Mouse (Mus musculus) CH12F3 (cell line): ENCODE results near the gene Abhd4.

ENCODE experiments used
- in situ Hi-C: fragments of 300-500 bp; cut with MboI; formaldehyde crosslinking; loops from 2 replicates; pipeline ENCODE4 v1.14.3; 2020; ENCODE audit warnings: low sequenced_read_pairs

The Abhd4 gene

DNA sequence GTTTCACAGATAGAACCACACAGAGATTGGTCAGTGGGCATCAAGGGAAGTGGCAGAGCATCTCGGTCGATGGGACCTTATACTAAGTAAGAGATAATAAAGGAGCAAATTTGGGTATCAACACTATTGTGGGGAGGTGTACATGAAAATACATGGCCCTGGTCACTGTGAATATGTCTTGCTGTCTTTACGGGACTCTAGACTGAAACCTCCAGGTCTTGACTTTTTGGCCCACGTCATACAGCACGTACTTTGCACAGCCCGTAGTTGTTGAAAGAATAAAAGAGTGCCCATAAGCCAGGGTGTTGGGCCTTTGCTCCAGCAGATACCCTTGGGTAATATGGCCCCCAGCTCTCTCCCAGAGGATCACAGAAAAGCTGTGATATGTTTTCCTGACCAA lies 32.3 kb upstream of the Abhd4 start:
- in situ Hi-C loops: loop anchor here (5.0 kb wide), 1 partner anchor 154 kb away; no protein-coding TSS in a partner anchor

DNA sequence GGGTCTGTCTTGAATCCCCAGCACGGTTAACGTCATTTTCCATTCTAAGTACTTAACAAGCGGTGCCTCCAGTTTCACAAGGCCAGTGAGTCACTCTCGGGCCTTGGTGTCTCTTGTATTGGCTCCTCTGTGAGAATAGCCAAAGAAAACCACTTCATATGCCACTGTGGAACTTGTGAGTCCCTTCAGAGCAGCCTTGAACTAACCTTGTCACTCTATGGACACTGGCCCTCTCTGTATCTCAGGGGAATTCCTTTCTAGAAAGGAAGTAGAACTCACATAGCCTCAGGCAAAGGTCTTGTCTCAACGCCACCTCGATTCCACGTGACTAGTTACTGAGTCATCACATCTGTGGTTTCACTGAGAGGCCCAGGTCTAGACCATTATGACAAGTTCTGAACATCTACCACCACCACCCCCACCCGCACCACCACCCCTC lies 31.7 kb upstream of the Abhd4 start:
- in situ Hi-C loops: loop anchor here (5.0 kb wide), 1 partner anchor 155 kb away; no protein-coding TSS in a partner anchor

DNA sequence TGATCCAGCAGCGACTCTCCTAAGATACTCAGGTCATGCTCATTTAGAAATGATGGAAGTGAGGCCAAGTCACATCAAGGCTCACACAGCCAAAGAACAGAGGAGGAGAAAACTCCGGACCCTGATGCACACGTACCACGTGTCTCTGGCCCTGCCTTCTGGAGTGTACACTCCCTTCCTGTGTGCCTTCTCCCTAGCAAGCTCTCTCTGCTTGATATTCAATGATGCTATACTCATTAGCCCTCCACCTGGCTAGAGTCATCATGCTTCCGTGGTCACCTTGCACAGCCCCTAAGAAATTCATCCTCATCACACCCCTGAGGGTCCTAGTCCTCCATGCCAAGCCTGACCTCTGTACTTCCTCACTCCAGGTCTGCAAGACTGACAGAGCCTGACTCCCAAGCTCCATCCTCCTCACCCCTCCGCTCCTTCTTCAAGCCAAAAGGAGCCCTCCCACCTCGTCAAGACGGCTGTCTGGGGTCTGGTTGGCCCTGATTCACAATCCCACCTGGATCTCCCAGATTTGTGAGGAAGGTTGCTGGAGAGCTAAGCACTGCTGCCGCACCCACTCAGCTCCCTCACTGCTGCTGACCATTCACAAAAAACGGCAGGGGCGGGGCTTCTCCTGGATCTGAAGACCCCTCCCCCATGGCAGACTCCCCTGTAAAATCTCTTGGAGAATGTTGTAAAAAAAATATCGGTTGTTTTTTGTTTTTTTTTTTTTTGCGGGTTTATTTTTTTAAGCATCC lies 30.5 kb upstream of the Abhd4 start:
- in situ Hi-C loops: loop anchor here (5.0 kb wide), 1 partner anchor 156 kb away; no protein-coding TSS in a partner anchor

DNA sequence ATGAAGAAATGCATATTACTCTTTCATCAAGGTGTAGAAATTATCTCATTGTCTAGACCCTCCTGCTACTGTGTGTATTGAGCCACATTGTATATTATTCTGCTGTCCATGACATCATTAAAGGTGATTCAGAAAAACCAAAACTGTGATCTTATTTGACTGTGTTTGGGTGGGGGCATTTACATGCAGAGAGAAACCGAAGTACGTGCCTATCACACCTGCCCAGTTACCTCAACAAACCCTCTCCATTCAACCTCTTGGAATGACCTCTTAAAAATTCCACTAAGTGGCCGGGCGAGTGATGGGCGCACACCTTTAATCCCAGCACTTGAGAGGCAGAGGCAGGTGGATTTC lies 29.9 kb upstream of the Abhd4 start:
- in situ Hi-C loops: loop anchor here (5.0 kb wide), 1 partner anchor 157 kb away; no protein-coding TSS in a partner anchor

DNA sequence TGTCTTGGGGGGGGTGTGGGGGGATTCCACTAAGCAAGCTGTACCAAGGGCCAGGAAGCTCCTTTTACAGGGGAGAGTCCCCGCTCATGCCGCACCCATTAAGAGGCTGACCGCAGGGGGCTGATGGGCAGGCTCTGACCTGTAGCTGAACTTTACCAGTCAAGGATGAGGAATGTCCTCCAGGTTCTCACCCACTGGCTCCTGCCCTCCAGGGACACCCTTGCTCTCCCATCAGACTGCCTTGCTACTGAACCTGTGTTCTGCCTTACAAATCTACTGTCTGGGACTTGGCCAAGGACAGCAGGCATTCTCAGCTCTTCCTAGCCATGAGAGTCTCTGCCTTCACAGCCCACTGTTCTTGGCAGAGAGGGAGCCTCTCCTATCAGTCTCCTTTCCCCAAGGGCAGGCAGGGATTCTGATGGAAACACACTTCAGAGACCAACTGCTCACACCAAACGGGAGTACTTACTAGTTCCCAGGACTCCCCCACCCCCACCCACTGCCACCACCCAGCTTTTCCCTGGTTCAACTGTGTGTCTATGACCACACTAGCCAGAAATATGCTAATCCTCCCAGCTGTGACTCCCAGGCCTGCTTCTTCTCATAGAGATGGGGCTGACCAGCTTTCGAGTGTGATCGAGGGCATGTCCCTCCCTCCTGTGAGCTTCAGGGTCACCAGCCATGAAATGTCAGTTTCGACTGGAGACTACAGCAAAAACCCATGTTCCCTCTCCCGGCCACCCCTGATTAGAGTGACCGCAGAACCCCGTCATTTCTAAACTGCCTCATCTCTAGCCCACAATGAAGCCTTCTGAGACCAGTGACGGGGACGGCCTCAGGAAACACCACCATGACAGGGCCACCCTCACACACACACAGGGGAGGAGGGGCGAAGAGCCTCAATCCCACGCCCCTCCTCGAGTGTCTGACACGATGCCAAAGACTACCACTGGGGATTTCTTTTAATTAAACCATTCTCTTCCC lies 29.2 kb upstream of the Abhd4 start:
- in situ Hi-C loops: loop anchor here (5.0 to 25.0 kb wide), 3 partner anchors 157 to 413 kb away; partner anchors contain the start of genes Cdh24, Gm17606 and Slc7a7

DNA sequence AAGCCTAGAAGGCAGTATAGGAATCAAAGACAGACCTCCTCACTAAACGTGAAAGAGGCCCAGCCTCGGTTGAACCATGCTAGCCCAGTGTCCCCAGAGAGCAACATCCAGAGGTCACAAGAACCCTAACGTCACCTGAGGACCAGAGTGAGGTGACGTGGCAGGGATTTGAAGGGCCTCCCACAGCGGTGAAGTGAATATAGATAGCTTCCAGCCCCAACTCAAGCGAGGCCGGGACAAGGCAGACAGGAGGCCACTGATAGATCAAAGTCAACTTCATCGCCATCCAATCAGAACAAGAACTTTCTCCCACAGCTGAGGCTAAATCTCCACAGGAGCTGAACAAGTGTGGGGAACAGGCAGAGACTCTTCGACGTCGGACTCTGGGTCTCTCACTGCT lies 28.3 kb upstream of the Abhd4 start:
- in situ Hi-C loops: loop anchor here (25.0 kb wide), 2 partner anchors 187 to 412 kb away; partner anchors contain the start of genes Cdh24, Gm17606 and Slc7a7

DNA sequence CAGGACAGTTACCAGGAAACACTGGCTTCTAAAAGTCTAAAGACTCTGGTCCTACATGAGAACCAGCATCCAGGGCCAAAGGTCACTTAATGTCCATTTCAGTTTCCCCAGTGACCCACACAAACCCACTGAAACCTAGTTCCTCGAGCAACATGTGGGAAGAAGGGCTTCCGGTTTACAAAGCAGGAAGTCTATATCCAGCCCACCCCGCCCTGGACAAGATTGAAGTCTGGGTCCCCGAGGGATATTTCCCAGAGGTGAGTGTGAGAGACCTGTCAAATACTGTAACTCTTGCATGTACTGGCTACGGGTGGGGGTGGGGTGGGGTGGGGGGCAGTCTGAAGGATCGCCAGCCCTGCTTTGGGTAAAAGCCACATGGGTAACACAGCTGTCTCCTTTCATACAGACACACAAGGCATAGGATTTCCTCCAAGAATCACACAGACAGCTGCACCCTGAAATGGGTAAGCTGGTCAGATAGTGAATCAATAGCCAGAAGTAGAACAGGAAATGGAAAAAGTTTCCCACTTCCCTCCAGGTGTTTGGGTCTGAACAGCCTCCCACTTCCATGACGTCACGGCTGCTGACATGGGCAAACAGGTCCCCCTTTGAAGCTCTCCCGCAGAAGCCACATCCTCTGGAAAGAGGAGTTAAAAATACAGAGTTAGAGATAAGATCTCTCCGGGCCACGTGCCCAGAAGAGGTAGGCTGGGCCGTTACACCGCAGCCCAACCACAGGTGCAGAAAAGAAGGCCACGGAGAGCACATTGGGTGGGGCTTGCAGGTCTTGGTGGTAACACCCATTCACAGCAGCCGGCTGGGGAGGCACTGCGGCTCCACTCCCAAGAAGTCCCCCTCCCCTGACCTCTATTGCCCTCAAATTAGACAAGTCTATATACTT lies 26.8 kb upstream of the Abhd4 start:
- in situ Hi-C loops: loop anchor here (25.0 kb wide), 2 partner anchors 185 to 410 kb away; partner anchors contain the start of genes Cdh24, Gm17606 and Slc7a7

DNA sequence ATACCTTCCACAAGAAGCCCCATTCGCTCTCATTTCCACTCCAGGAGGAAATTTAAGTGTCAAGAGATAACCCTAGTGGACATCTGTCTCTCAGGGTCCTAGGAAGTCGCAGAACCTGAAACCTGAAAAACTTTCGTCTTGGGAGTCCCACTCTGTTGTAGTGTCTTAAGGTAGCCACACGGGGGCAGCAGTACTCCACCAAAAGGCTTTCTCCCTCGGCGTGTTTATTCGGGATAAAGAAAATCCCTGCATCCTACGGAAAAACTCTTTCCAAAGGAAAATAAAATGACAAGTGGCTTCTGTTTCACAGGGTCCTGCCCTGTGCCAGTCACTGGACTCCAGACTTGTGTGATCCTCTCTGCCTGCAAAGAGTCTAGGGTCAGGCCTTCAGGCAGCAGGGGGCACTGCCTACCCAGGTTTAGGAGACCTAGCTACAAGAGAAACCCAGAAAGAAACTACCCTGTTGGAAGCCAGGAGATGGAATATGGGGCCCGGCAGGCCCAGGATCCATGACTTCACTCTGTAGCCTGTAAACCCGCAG lies 26.0 kb upstream of the Abhd4 start:
- in situ Hi-C loops: loop anchor here (25.0 kb wide), 2 partner anchors 184 to 409 kb away; partner anchors contain the start of genes Cdh24, Gm17606 and Slc7a7

DNA sequence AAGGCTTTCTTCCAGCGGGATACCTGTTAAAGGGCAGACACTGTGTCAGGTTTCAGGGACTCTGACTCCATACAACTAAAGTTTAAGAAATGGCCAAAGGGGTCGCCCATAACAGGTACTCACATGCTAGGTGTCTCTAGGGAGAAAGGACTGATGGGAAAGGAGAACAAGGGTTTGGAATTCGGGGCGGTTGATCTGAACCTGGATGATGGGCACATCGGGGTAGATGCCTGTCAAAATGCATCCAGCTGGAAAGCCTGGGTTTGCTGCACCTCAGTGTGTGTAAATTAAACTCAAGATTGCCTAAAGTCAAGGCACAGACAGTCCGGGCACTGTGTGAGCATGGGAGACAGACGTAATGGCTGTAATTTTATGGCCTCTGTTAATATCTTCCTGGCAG lies 25.5 kb upstream of the Abhd4 start:
- in situ Hi-C loops: loop anchor here (25.0 kb wide), 2 partner anchors 184 to 409 kb away; partner anchors contain the start of genes Cdh24, Gm17606 and Slc7a7

DNA sequence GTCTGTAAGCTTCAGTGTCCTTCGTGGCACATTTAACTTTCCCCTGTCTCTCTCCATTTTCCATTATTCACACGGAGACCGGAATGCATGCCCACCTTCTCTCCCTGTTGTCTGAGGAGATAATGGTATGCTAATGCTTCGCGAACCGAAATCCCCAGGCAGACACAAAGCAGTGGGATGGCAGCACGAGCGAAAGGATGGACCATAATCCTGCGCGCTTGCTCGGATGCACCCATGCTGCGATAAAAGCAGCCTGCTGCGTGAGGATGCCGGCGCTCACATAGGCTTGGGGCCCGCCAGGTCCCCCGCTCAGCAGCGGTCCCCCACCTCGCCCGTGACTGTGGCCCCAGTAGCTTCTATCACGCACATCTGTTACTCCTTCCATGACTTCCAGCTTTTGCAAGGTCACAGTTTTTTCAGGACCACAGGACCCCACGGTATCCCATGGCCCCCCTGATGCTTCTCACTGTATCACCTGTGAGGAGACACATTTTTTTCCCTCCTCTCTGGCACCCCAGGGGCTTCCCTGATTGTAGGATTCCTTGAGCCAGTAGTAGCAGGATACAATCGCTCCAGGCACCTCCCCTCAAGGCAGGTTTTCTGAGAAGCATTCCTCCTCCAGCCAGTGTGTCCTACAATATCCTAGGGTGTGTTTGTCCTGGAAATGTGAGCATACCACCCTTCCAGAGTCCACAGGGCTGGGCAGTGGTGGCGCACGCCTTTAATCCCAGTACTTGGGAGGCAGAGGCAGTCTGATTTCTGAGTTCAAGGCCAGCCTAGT lies 24.9 kb upstream of the Abhd4 start:
- in situ Hi-C loops: loop anchor here (25.0 kb wide), 2 partner anchors 183 to 408 kb away; partner anchors contain the start of genes Cdh24, Gm17606 and Slc7a7

DNA sequence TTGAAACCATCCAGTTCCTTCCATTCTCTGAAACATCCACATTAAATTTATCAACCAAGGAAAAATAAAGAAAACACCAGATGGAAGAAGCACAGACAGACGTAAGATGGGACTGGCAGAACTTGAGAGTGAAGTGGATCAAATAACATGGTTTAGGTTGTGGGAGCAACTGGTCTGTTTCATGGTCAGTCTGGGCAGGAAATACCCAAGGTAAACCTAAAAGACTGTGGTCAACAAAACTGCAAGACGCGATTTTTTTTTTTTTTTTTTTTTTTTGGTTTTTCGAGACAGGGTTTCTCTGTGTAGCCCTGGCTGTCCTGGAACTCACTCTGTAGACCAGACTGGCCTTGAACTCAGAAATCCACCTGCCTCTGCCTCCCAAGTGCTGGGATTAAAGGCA lies 24.1 kb upstream of the Abhd4 start:
- in situ Hi-C loops: loop anchor here (25.0 kb wide), 2 partner anchors 182 to 407 kb away; partner anchors contain the start of genes Cdh24, Gm17606 and Slc7a7

DNA sequence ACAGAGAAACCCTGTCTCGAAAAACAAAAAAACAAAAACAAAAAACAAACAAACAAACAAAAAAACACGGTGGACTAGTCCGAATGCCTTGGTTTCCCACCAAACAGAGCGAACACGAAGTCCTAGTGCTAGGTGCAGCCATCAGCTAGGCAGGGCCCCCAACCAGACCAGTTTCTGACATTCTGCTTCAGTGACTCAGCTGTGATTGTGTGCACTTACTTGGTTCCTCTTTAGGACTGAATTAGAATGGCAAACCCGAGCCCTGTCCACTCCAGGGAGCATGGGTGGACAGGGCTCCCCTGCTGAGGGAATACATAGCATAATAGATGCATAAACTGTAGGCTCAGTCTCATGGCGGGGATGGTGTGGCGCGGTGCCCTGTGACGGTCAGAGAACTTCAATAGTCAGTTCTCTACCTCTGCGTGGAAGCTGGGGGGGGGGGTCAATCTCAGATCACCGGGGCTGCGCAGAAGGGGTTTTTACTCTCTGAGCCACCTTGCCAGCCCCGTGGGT lies 23.3 kb upstream of the Abhd4 start:
- in situ Hi-C loops: loop anchor here (25.0 kb wide), 2 partner anchors 182 to 407 kb away; partner anchors contain the start of genes Cdh24, Gm17606 and Slc7a7

DNA sequence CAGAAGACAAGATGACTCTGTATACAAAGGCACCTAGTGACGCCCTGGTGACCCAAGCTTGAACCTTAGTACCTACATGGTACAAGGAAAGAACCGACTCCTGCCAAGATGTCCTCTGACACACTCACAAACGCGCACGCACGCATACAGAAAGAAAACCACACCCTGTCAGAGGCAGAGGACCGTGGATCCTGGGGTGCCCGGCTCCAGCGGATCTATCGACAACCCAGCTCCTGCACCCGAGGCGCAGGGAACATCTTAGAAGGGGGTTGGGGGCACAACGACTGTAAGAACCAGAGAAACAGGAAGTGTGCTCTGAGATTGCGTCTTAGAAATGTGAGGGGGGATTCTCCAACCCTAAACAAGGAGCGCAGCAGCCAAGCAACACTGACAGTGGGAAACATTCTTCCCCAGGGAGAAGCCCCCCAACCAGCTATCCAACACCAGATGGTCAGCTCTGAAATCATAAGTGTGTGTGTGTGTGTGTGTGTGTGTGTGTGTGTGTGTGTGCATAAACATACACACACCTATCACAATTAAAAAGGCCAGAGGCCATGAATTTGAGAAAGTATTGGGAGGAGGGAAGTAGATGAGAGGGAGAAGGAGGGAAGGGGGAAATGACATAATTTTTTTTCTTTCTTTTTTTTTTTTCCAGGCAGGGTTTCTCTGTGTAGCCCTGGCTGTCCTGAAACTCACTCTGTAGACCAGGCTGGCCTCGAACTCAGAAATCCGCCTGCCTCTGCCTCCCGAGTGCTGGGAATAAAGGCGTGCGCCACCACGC lies 22.6 kb upstream of the Abhd4 start:
- in situ Hi-C loops: loop anchor here (25.0 kb wide), 2 partner anchors 181 to 406 kb away; partner anchors contain the start of genes Cdh24, Gm17606 and Slc7a7

DNA sequence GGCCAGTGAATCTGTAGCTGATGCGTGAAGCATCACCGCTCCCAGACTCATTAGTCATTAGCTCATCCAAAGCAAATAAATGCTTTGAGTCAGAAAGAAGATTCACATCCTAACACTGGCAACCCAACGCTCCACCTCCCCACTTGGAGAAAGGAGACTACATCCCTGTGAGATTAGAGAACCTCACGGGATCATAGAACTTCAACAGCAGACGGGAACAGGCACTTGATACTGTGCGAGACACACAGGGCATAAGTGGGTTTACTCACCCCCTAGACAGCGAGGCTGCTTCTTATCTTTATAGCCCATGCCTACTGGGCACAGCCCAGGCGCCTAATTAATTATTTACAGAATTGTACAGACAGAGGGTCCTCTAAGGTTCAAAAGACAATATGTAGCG lies 21.8 kb upstream of the Abhd4 start:
- in situ Hi-C loops: loop anchor here (25.0 kb wide), 2 partner anchors 180 to 405 kb away; partner anchors contain the start of genes Cdh24, Gm17606 and Slc7a7

DNA sequence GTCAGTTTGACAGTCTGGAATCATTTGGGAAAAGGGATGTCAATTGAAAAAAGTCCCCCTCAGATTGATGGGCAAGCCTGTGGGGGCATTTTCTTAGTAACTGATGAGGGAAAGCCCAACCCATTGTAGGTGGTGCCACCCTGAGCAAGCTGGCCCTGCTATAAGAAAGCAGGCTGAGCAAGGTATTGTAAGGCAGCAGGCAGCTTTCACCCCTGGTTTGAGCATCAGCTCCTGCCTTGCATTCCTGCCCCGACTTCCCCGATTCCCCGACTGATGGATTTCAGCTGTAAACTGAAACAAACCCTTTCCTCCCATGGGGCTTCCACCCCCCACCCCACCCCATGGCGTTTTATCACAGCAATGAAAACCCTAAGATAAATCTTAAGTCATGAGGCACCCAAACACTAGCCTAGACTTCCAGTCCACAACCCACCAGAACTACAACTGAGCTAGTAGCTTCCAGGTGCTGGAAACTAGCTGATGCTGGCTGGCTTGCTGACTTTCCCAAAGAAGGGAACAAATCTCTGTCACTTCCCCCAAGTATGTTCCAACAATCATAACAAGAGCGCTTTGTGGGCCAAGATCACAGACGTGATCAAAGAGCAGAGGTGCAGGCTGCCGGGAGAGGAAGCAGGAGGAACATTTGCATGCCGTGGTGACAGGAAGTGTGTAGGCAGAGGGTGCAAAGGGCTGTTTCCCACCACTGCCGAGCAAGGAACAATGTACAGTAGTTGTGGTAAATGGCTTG lies 21.0 kb upstream of the Abhd4 start:
- in situ Hi-C loops: loop anchor here (25.0 kb wide), 2 partner anchors 179 to 404 kb away; partner anchors contain the start of genes Cdh24, Gm17606 and Slc7a7

DNA sequence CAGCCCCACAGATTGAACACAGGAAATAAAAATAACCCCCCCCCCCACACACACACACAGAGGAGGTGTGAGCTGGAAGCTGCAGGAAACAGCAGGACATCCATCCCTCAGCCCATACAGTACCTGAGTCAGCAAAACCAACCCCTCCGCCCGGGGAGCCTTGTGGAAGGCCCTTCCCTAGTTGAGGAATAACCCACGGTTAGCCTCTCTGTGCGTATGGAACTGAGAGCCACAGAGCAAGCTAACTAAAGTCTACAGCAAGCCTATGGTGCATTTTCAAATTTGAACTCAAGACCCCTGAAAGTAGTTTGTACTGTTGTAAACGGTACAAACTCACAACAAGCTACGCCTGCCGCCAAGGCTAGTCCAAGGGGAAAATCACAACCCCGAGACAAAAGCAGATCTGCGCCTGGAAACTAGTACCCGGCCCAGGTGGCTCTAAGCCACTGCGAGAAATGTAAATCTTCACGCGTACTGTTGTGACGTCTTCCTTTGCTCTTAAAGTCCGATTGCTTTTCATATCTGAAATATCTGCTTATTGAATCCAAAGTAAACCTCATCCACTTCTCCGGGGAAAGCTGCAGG lies 20.3 kb upstream of the Abhd4 start:
- in situ Hi-C loops: loop anchor here (25.0 kb wide), 2 partner anchors 179 to 404 kb away; partner anchors contain the start of genes Cdh24, Gm17606 and Slc7a7
